Mouse (Mus musculus): ENCODE data around the gene Gm49361.

DNA sequence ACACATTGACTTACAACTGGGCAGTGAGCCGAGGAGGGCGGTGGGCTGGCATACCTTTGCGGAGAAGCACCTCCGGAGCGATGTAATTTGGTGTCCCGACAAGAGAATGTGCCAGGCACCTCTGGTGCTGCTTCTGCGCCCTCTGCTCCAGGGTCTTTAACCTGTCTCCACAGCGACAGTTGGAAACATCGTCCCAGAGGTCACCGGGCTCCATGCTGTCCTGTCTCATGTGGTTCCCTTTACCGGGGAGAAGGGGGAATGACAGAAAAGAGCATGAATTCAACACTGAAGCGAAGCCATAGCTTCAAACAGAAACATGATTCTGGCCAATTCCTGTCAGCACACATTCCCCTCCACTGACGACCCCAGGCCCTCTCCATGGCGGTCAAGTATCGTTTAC lies 49.8 kb downstream of the Gm49361 start:
- TF ChIP-seq ZNF384 (IDR thresholded peaks at IDR 0.05; ENCODE audit: low read depth, low read length) (no peak), CHD2 (IDR thresholded peaks at IDR 0.05; ENCODE audit: low read depth, low read length) (no peak), MAFK (IDR thresholded peaks at IDR 0.05; ENCODE audit: insufficient read depth, low read depth, low read length) (no peak)

Measured in ES-E14 (cell line).